Mouse (Mus musculus) embryonic facial prominence, embryonic 15.5 days (tissue): ENCODE measurements around the gene Snai3. TPM values are rescaled to one million over a fixed set of nuclear protein-coding genes. Genes with fewer than 3 reads are reported as not detected.

ENCODE experiments used
- microRNA-seq: library from miRNA; unstranded; fragments of <30 nt; microRNA quantifications from one replicate; pipeline ENCODE4, GENCODE M21; 2016; ENCODE audit warnings: borderline number of aligned reads
- polyA plus RNA-seq: library from polyadenylated mRNA; unstranded; fragments of >200 nt; fragmentation: Nextera tagmentation; extraction: Ambion mirVana; gene quantifications from 2 replicates; pipeline ENCODE4 v1.2.1, GENCODE M21; 2015

Snai3 gene
- polyA plus RNA-seq, 1 experiment from 2014 or later = 1.4 TPM

Small RNAs within 50 kb of the gene (microRNA-seq; reads per million reads assigned to microRNA genes)
- not detected for gene Gm24366

Other genes starting within 250 kb of the Snai3 start
- gene Zfpm1, start 178.6 kb downstream of the Snai3 start, polyA plus RNA-seq = 1.4 and 1.6 TPM in 2 replicates
- 0.12 and 0.20 TPM in 2 replicates for gene Trhr2, start 100.0 kb downstream of the Snai3 start, polyA plus RNA-seq
- 48.2 and 49.7 TPM in 2 replicates for gene Zc3h18, start 84.1 kb downstream of the Snai3 start, polyA plus RNA-seq
- 0.41 TPM in 1 of 2 replicates, not detected in the other for gene Il17c, start 38.7 kb downstream of the Snai3 start, polyA plus RNA-seq
- gene Cyba, start 27.8 kb downstream of the Snai3 start, polyA plus RNA-seq = 173 and 186 TPM in 2 replicates
- gene Mvd, start 17.3 kb downstream of the Snai3 start, polyA plus RNA-seq = 31.9 and 33.8 TPM in 2 replicates
- gene Rnf166, start 15.3 kb upstream of the Snai3 start, polyA plus RNA-seq = 53.2 and 54.6 TPM in 2 replicates
- 46.4 and 49.7 TPM in 2 replicates for gene Ctu2, start 15.4 kb upstream of the Snai3 start, polyA plus RNA-seq
- gene Piezo1, start 90.6 kb upstream of the Snai3 start, polyA plus RNA-seq = 14.3 and 16.7 TPM in 2 replicates
- gene Cdt1, start 107.3 kb upstream of the Snai3 start, polyA plus RNA-seq = 32.5 and 36.2 TPM in 2 replicates
- 298 and 312 TPM in 2 replicates for gene Aprt, start 116.2 kb upstream of the Snai3 start, polyA plus RNA-seq
- gene Galns, start 150.7 kb upstream of the Snai3 start, polyA plus RNA-seq = 11.3 TPM in 2 replicates
- gene Trappc2l, start 150.9 kb upstream of the Snai3 start, polyA plus RNA-seq = 54.5 and 62.3 TPM in 2 replicates
- gene Pabpn1l, start 162.0 kb upstream of the Snai3 start, polyA plus RNA-seq = 0.63 and 1.2 TPM in 2 replicates
- gene Cbfa2t3, start 238.4 kb upstream of the Snai3 start, polyA plus RNA-seq = 6.2 and 6.4 TPM in 2 replicates